Mouse (Mus musculus) ZHBTc4 (cell line): ENCODE measurements around the gene Zfp106.
A peak's percentile ranks its signal among the peaks of the same experiment; 100 is the strongest.

Source experiments
- DNase-seq: peaks from one replicate; pipeline ENCODE4 v3.0.0-alpha.2; 2011; ENCODE audit warnings: low read depth, low spot score

The Zfp106 gene

DNA sequence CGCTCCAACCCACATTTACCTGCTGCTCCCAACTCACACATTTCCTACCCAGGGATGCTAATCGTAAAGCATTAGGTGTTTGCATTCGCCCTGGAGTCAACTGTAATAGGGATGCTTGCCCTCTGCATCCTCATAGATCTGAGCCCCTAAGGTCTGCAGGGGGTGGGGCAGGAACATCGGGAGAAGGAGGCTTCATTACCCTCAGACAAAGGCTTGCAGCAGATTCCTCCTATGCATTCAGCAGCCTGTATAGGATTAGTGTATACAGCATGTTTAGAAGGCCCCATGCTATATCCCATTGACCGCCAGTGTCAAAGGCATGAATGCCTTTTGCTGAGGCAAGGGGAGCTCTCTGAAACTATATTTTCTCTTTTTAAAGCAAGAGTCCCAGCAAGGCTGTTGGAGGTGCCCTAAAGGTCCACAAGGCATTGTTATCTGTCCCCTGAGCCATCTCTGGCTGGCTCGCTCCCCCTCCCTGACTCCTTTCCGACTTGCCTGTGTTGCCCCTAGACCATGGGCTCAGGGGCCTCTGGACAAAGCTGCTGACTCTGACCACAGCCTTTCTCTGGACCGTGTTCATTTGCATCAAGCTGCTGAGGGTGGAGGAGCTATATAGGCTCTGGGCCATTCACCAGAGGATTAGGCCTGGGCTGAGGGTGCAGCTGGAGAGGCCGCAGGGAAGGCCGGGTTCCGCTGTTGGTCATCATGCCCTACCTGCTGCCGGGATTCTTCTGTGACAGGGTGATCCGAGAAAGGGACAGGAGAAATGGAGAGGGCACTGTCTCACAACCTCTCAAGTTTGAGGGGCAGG is 87.2 kb downstream of the Zfp106 start:
- peak; percentile 48 for DNase-seq

DNA sequence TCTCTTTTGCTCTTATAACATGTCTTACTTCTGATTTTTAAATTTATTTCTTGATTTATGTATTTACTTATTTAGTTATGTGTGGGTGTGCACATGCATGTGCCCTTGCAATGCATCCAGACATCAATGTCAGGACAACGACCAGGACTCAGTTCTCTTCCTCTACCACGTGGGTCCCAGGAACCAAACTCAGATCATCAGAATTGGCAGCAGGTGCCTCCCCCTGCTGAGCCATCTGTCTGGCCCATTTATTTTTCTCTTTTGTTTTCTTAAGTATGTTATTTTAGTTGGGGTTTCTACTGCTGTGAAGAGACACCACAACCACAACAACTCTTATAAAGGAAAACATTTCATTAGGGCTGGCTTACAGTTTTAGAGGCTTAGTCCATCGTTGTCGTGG is 92.8 kb downstream of the Zfp106 start:
- no peak for DNase-seq

DNA sequence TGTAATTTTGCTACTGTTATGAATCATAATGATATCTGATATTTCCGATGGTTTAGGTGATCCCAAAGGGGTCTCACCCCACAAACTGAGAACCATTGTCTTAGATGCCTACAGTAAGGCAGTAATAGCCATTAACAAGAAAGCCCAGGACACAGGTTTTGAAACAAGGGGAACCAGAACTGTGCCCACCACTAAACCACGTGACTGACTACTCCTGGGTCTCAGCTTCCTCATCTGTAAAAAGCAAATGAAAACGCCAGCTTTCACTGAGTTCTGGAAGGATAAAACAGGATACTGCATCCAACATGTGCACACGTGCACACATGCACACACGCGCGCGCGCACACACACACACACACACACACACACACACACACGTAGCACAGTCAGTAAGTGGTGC is 93.9 kb downstream of the Zfp106 start:
- DNase-seq: no peak

DNA sequence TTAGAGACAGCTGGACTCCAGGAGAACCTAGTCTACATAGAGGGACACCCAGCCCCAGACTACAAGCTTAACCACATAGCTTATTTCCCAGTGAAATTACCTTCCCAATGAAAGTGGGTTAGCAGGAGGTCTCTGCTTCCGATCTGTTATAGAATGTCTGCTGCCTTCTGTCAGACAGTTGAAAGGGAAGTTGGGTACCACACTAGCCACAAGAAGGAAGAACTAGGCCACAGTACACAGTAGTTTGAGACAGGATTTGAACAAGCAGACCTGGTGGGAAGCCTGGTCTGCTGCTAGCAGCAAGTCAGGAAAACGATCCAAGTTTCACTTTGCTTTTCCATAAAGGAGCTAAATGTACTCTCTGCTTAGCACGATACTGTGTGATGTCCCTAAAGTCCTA is 94.4 kb downstream of the Zfp106 start:
- DNase-seq: no peak

DNA sequence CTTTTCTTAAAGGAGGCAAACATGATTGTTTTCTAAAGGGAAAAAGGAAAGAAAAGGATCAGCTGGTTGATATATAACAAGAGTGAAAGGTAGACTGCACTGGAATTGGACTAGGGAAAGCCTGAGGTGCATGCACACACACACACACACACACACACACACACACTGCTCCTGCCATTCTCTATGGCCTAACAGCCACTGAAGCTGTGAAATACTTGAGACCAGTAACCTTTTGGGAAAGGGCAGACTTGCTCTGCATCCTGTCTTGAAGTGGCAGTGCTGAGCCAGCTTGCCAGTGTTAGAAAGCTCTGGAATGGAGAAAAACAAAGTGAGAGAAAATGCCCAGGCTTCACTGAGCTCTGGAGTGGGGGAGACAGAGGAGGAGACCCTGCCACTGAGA is 95.6 kb downstream of the Zfp106 start:
- no peak for DNase-seq

DNA sequence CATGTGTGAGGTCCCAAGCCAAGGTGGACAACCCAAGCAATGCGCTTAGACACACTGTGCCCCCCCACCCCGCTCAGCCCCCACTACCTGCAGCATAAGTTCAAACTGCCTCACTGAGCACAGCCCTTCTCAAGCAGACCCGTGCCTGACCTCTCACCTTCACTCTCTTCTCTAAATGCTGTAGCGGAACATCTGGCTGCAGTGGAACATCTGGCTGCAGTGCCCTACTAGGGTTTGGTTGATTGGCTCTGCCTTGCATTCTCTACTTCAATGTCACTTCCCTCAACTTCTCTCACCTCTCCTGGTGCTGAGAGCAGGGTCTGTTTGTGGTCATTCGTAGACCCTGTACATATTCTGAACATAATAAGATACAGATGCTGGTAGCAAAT is 98.3 kb downstream of the Zfp106 start:
- DNase-seq: no peak

DNA sequence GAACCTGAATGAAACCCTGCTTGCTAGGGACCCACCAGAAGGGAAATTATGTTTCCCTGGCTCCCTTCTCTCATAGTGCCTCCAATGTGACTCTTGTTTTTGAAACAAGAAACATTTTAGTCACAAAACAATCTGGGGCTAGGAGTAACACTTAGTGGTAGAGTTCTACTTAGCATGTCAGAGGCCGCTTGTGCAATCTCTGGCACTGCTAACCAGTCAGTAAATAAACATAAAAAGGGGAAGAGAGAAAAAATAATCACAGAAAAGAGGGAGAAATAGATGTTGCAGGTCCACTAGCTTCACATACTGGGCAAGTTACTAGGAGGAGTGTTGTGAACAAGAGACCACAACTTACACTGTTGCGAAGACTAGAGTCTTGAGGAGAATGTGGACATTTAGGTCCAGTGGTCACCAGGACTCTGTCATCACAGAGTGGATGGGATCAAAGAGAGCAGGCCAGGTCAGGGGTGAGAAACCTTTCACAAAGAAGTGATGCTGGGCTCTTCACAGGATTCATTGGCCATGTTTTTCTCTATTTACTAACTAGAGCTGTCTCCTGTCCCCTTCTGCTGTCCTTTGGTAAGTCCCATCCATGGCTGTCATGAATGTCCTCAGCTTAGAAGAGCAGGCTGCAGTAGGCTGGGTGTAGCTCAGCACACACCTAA is 98.8 kb downstream of the Zfp106 start:
- DNase-seq: no peak

DNA sequence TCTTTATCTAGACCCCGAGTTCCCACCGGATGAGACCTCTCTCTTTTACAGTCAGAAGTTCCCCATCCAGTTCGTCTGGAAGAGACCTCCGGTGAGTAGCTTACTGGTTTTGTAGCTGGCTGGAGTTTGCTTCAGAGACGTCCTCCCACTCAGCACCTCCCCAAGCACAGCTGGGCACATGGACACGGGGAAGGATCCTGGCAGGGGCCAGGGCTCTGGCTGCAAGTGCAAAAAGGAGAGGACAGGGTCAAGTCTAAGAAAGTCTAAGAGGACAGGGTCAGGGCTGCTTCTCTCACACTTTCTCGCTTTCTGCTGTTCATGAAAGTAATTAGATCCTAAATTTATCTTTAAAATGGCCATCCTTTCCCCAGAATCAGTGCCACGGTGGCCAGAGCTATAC is 99.6 kb downstream of the Zfp106 start:
- DNase-seq: no peak

DNA sequence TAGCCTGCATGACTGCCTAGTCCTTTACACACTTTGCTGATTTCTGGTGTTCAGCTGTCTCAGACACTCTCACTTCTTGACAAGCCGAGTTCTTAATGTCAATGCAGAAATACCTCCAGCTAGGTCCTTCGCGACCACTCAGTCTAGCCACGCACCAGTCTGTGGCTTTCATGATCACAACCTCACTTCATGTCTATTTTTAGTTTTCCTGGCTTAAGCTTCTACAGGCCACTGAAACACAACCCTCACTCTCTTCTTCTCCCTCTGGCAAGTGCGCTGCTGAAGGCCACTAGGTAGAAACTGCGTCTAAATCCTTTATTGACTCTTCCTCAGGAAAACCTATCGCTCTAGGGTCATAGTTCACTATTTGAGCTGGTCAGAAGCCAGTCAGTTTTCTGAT is 100.3 kb downstream of the Zfp106 start:
- no peak for DNase-seq

DNA sequence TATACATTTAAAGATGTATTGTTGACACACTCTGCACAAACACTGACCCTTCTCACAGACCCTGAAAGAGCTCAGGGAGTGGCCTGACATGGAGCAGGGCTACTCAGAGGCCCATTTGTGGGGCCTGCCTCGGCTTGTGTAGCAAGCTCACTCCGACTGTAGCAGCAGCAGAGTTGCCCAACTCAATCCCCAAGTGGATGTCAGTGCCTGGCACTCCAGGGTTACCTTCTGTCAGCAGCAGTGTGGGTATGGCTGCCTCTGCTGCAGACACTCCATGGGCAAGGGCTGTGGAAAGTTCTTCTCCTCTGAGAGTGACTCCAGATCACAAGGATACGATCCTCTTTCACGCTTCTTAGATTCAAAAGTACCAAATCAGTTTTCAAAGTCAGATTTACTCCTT is 103.4 kb downstream of the Zfp106 start:
- no peak for DNase-seq
